Mouse (Mus musculus): ENCODE results near the gene Mettl17. TPM values are rescaled to one million over a fixed set of nuclear protein-coding genes. Genes with fewer than 3 reads are reported as not detected.
"Not testable (repeated sequence)": the region's sequence is repeated elsewhere in the genome, so short reads cannot be mapped to it uniquely, and the experiment has no call there.

Gene Mettl17
- 10 to 100 TPM in 1 of 2 experiments, 1 to 10 TPM in 1; 8.3 to 13.1 TPM for total RNA-seq (2021)
- long read RNA-seq, experiment 1, transcript Mettl17-201 (14 exons, 1,623 nt), result major isoform, 5 of 7 reads
- long read RNA-seq, experiment 1, partial matches to known transcripts, result 0 of 7 reads
- long read RNA-seq, experiment 1, other reads (novel, unspliced or antisense), result 2 of 7 reads
- long read RNA-seq, experiment 2, transcript Mettl17-201 (14 exons, 1,623 nt), result major isoform, 8 of 9 reads
- long read RNA-seq, experiment 2, partial matches to known transcripts, result 0 of 9 reads
- long read RNA-seq, experiment 2, other reads (novel, unspliced or antisense), result 0 of 9 reads

DNA sequence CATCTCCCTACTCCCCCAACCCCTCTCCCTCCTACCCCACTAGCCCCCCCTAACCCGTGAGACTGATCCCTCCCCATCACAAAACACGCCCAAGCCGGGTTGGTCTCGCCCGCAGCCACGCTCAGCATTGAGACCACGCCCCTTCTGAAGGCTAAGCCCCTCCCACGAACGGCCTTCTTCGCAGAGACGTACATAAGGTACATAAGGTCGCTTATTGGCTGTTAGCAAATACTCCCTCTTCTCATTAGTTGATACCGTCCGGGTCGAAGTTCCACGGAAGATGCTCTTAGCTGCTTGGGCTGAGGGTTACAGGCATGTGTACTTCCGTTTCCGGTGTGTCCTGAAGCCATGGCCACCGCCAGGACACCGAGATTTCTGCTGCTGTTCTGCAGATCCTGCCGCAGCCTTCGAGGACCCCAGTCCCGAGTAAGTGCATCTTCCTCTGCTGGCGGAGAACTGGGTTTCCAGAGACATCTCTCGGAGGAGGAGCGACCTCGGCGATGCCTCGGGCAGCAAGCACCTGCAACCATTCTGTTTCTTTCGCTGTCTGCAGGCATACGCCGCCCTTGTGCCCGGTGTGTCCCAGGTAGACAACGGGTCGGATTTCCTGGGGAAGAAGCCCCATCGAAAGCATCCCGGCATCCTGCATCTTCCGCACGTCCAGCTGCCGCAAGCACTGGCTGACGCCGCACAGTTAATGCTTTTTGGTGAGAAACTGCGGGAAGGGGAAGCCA is at the start of gene Mettl17:
Mettl17 (plus strand) TSS at position 245 of the 734 bp plus-strand sequence.
- intact Hi-C loops (cut with DNase I; ENCODE audit: low total_unique reads), result no loop called here
- peak; percentile 96 for DNase-seq

- intact Hi-C loops (cut with DNase I; ENCODE audit: low total_unique reads); DNase-seq: not testable (repeated sequence)
Observed at GRCm38 (mm10) chr14:51838480-51838879, 46.2 kb upstream of the Mettl17 start.

GRCm38 (mm10) chr14:51842250-51842649 is 42.4 kb upstream of the Mettl17 start:
- DNase-seq, result no peak
- intact Hi-C loops (cut with DNase I; ENCODE audit: low total_unique reads), result no loop called here

- no peak for DNase-seq
- intact Hi-C loops (cut with DNase I; ENCODE audit: low total_unique reads), result no loop called here
Observed at GRCm38 (mm10) chr14:51842781-51843180, 41.9 kb upstream of the Mettl17 start.

GRCm38 (mm10) chr14:51843882-51844281 is 40.8 kb upstream of the Mettl17 start:
- intact Hi-C loops (cut with DNase I; ENCODE audit: low total_unique reads), result no loop called here
- no peak for DNase-seq

- intact Hi-C loops (cut with DNase I; ENCODE audit: low total_unique reads), result no loop called here
- DNase-seq, result no peak
Observed at GRCm38 (mm10) chr14:51846566-51846965, 38.1 kb upstream of the Mettl17 start.

DNA sequence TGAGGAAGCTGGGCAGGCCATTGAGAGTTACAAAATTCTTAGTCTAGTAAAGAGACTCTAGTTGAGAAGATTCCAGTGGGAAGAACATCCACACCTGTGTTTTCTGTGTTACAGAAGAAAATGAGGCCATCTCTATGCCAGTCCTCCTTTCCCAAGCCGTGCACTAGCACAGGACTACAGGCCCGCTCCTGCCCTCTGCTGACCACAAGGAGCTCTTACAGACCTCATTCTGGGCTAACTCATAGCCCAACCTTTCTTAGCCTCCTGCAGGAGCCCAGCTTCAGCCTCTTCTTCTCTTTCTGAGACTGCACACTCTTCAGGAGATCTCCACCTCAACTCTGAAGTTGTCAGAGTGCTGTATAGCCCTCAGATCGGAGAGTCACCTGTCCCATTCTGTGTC is 33.6 kb upstream of the Mettl17 start:
- DNase-seq; intact Hi-C loops (cut with DNase I; ENCODE audit: low total_unique reads): not testable (repeated sequence)

- intact Hi-C loops (cut with DNase I; ENCODE audit: low total_unique reads), result no loop called here
- DNase-seq, result no peak
Observed at GRCm38 (mm10) chr14:51853399-51853798, 31.2 kb upstream of the Mettl17 start, which contains the start of gene Ear6. Gene Ear6, plus strand, starts transcription at chr14:51853699.

GRCm38 (mm10) chr14:51855280-51855679 is 29.4 kb upstream of the Mettl17 start:
- intact Hi-C loops (cut with DNase I; ENCODE audit: low total_unique reads); DNase-seq: not testable (repeated sequence)

GRCm38 (mm10) chr14:51863603-51864002 is 21.0 kb upstream of the Mettl17 start:
- DNase-seq; intact Hi-C loops (cut with DNase I; ENCODE audit: low total_unique reads): not testable (repeated sequence)

DNA sequence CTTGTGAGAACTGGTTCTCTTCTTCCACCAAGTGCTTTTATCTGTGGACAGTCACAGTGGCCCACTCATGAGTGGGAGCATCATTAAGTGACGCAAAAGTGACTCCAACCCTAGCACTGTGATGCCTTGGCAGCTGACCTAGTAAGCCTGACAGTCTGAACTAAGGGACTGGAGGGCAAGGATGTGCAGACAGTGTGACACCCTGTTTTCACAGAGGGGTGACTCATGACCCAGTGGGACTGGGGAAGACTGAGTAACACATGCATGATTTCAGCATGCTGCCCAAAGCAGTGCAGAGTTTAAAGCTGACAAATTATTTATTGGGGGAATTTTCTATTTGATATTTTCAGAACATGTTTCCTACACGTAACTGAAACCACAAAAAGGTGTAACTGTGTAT is 13.9 kb upstream of the Mettl17 start:
- intact Hi-C loops (cut with DNase I; ENCODE audit: low total_unique reads), result no loop called here
- no peak for DNase-seq

DNA sequence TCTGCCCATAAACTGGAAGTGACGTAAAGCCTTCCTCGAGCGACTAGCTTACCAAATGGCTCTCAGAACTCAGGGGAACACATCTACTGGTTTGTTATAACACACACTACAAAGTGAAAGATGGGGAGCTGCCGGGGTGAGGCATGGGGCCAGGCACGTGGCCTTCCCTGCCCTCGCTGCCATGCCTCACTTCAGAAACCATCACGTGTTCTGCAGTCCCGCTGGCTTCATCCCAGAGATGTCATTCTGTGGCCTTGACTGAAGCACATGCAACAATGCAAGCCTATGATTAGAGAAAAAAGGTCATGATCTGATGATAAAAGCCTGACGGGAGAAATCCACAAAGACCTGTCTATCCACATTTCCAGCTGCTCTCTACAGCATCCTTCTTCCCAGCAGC is 12.9 kb upstream of the Mettl17 start:
- intact Hi-C loops (cut with DNase I; ENCODE audit: low total_unique reads), result no loop called here
- no peak for DNase-seq

- no peak for DNase-seq
- intact Hi-C loops (cut with DNase I; ENCODE audit: low total_unique reads), result no loop called here
Observed at GRCm38 (mm10) chr14:51877517-51877916, 7.1 kb upstream of the Mettl17 start.

DNA sequence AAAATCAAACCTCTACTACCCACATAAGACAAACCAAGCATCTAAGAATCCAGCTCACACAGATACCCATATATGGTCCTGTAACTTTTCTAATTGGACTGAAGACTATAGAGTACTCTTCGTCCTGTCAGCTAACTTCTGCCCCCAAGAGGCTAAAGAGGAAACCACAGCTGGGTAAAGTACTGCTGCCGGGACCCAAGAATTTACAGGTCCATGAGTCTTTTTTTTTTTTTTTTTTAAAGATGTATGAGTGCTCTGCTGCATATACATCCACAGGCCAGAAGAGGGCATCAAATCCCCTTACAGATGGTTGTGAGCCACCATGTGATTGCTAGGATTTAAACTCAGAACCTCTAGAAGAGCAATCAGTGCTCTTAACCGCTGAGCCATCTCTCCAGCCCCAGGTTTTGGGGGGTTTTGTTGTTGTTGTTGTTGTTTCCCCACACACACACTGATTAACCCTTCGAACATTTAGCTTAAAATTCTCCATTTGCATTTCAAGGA is 1.1 kb upstream of the Mettl17 start:
- DNase-seq, result peak; percentile 55
- intact Hi-C loops (cut with DNase I; ENCODE audit: low total_unique reads), result no loop called here

- intact Hi-C loops (cut with DNase I; ENCODE audit: low total_unique reads), result no loop called here
- DNase-seq, result no peak
Observed at GRCm38 (mm10) chr14:51884031-51884544, 554 bp upstream of the Mettl17 start.

DNA sequence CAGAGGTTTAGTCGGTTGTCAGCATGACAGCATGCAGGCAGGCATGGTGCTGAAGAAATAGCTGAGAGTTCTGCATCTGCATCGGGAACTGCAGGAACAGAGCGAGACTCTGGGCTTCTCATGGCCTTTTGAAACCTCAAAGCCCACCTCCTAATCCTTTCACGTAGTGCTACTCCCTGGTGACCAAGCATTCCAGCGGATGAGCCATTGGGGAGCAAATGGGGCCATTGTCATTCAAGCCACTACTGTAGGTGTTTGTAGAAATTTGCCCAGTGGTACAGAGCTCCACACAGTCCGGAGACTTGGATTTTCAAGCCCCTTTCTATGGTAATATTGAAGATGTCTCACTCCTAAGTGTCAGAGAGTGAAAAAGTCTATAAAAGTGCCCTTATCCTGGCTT is 1.4 kb downstream of the Mettl17 start:
- intact Hi-C loops (cut with DNase I; ENCODE audit: low total_unique reads), result no loop called here
- no peak for DNase-seq

- intact Hi-C loops (cut with DNase I; ENCODE audit: low total_unique reads), result loop anchor here (5.0 to 10.0 kb wide), 2 partner anchors 107 to 205 kb away; no protein-coding TSS in a partner anchor
- no peak for DNase-seq
Observed at GRCm38 (mm10) chr14:51889833-51890232, 5.2 kb downstream of the Mettl17 start.

- no peak for DNase-seq
- intact Hi-C loops (cut with DNase I; ENCODE audit: low total_unique reads), result loop anchor here (5.0 to 10.0 kb wide), 2 partner anchors 105 to 202 kb away; no protein-coding TSS in a partner anchor
Observed at GRCm38 (mm10) chr14:51892191-51892939, 7.7 kb downstream of the Mettl17 start, which contains the start of gene Slc39a2. Gene Slc39a2, plus strand, starts transcription at chr14:51892889.

DNA sequence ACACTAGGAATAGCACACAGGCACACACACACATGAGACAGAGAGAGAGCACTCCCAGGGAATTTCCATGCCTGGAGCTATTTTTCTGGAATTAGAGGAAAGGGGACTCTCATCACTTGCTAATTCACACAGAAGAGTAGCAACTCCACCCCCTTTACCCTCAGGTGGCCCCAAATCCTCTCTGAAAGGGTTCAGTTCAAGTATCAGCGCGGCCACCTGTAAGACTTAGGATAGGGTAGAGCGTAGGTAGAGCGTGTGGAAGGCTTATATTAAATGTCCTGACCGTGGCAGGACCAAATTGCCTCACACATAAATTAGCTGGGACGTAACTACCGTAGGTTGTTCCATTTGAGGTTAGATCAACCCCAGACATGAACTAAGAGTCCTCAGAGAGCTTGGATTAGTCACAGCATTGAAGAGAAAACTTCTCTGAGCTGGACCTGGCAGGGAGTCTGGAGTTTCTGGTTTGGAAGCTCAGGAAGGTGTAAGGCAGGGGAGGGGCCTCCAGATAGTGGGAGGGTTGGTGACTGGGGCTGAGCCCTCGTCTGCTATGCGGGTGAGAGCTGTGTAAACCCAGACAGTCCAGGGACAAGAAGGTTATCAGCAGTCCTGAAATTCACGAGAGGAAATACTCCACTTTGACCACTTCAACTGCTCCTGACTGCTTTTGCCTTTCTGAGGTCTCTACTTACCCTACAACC is 8.6 kb downstream of the Mettl17 start:
- DNase-seq, result no peak
- intact Hi-C loops (cut with DNase I; ENCODE audit: low total_unique reads), result loop anchor here (5.0 to 10.0 kb wide), 2 partner anchors 104 to 202 kb away; no protein-coding TSS in a partner anchor
